In the genomic region with DNA sequence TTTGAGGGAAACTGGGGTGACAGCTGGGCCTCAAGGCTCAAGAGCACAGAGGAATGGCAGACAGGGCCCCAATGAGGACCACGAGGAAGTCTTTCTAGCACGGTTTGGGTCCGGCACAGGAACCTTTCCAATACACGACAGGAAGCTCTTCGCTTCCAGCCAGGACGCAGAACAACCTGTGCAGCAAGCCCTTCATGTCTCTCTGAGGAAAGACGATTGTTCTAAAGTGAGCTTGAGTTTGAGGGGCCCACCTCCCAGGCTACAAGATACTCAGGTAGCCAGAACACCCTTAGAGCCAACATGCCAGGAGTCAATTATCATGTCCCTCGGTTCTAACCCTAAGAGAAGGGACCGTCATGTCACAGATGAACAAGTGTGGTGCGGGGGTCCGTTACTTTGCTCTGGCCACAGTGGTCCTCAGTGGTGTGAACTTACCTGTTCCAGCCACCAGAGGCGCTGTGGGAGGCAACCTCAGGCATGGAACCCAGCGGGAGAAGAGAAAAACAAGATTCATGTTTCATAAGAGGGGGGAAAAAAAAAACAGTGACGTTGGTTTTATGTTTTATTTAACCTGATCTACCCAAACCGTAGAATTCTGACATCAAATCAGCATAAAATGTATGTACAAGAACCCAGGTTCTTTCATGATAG, we compare ENCODE assay signal across 8 mouse cellular contexts. TPM values are rescaled to one million over a fixed set of nuclear protein-coding genes. Genes with fewer than 3 reads are reported as not detected.
DNase-seq lines count a peak whose midpoint lies in the region; ATAC-seq lines count a peak whose summit lies in the region.

No protein-coding gene starts in this region.

- no peaks in the 10 kb centered on the region for H3K36me3 ChIP-seq in kidney, embryonic 14.5 days (ENCODE audit: control insufficient read depth, insufficient read depth, low read length)
- no peaks in the 10 kb centered on the region for H3K36me3 ChIP-seq in kidney, embryonic 16.5 days (ENCODE audit: insufficient read depth, low read length)
- no peaks in the 10 kb centered on the region for H3K36me3 ChIP-seq in limb, embryonic 13.5 days

- peaks cover 40% of the 10 kb centered on the region for H3K4me1 ChIP-seq in kidney, embryonic 14.5 days (ENCODE audit: control insufficient read depth, insufficient read depth, low read length)
- H3K4me1 ChIP-seq in kidney, embryonic 16.5 days (ENCODE audit: insufficient read depth, low read length) = peaks cover 49% of the 10 kb centered on the region
- peaks cover 60% of the 10 kb centered on the region for H3K4me1 ChIP-seq in limb, embryonic 13.5 days

- H3K27me3 ChIP-seq in kidney, embryonic 14.5 days (ENCODE audit: control insufficient read depth, insufficient read depth, low read length) = no peaks in the 10 kb centered on the region
- no peaks in the 10 kb centered on the region for H3K27me3 ChIP-seq in kidney, embryonic 16.5 days (ENCODE audit: insufficient read depth, low read length)
- H3K27me3 ChIP-seq in limb, embryonic 13.5 days = peaks cover 7% of the 10 kb centered on the region; the same call in 1 of the 2 replicates

- peak; percentile 63 for DNase-seq in adrenal gland, postnatal 14 days
- DNase-seq in adrenal gland, postnatal 10 days = no peak
- DNase-seq in brain, adult 2 months (ENCODE audit: low read depth, low spot score) = peak; percentile 24
- DNase-seq in testis, postnatal 10 days (ENCODE audit: low spot score) = peak; percentile 73
- no peak for DNase-seq in ovary, postnatal 14 days (ENCODE audit: low spot score)

- H3K9me3 ChIP-seq in kidney, embryonic 14.5 days (ENCODE audit: control insufficient read depth, low read length) = no peaks in the 10 kb centered on the region
- H3K9me3 ChIP-seq in kidney, embryonic 16.5 days (ENCODE audit: low read length) = no peaks in the 10 kb centered on the region
- H3K9me3 ChIP-seq in limb, embryonic 13.5 days = no peaks in the 10 kb centered on the region; the same call in 1 of the 2 replicates

- H3K27ac ChIP-seq in kidney, embryonic 14.5 days (ENCODE audit: low read depth, low read length) = peak overlapping the region; percentile 76; the same call in 1 of the 2 replicates
- H3K27ac ChIP-seq in kidney, embryonic 16.5 days (ENCODE audit: low read length) = no peak overlapping the region
- peak overlapping the region; percentile 86 for H3K27ac ChIP-seq in limb, embryonic 13.5 days

- WGBS in kidney, embryonic 14.5 days = 46% methylated on average over 15 of the region's 15 CpGs
- WGBS in kidney, embryonic 16.5 days = 54% methylated on average over 15 of the region's 15 CpGs
- 44% methylated on average over 15 of the region's 15 CpGs for WGBS in limb, embryonic 13.5 days

- H3K9ac ChIP-seq in kidney, embryonic 14.5 days (ENCODE audit: low read depth, low read length) = no peak overlapping the region
- H3K9ac ChIP-seq in kidney, embryonic 16.5 days (replicated peaks; ENCODE audit: low read length) = no peak overlapping the region
- H3K9ac ChIP-seq in limb, embryonic 13.5 days = 0 out of 2 replicates have a peak overlapping the region, but pooled peaks have one; percentile 8

- H3K4me3 ChIP-seq in kidney, embryonic 14.5 days (ENCODE audit: low read length) = no peak overlapping the region
- H3K4me3 ChIP-seq in kidney, embryonic 16.5 days (ENCODE audit: low read length) = no peak overlapping the region
- H3K4me3 ChIP-seq in limb, embryonic 13.5 days = no peak overlapping the region

- ATAC-seq in kidney, embryonic 14.5 days (ENCODE audit: low FRiP score, low TSS enrichment) = no peak
- ATAC-seq in kidney, embryonic 16.5 days (ENCODE audit: low FRiP score, low TSS enrichment) = no peak
- no peak for ATAC-seq in limb, embryonic 13.5 days (ENCODE audit: low FRiP score, low read depth)

- H3K4me2 ChIP-seq in kidney, embryonic 14.5 days (replicated peaks; ENCODE audit: low read depth, low read length) = no peak overlapping the region
- H3K4me2 ChIP-seq in kidney, embryonic 16.5 days (replicated peaks; ENCODE audit: low read depth, low read length) = no peak overlapping the region
- no peak overlapping the region for H3K4me2 ChIP-seq in limb, embryonic 13.5 days (replicated peaks)

RNA-seq across cellular contexts. Expression of a gene that starts 51.6 kb away (rescaled TPM):
- 494 and 529 TPM in 2 replicates for total RNA-seq in adrenal gland, postnatal 14 days (2021)
- total RNA-seq in adrenal gland, postnatal 10 days (2021) = 100 to 1,000 TPM; 470 to 498 TPM
- 51.1 and 52.4 TPM in 2 replicates for polyA plus RNA-seq in kidney, embryonic 14.5 days (2014; fragmentation: Nextera tagmentation; extraction: Ambion mirVana)
- polyA plus RNA-seq in kidney, embryonic 16.5 days (2015; fragmentation: Nextera tagmentation; extraction: Ambion mirVana) = 91.9 and 111 TPM in 2 replicates
- 367 and 395 TPM in 2 replicates for polyA plus RNA-seq in limb, embryonic 13.5 days (2015; fragmentation: Nextera tagmentation; extraction: Ambion mirVana)

Comparison
In these comparisons a context has a peak if more than half of its experiments do, and no peak if none do; other contexts are left out.
1. DNase-seq: peak in adrenal gland, postnatal 14 days (single experiment), brain, adult 2 months (single experiment) and testis, postnatal 10 days (single experiment); none in adrenal gland, postnatal 10 days (single experiment) and ovary, postnatal 14 days (single experiment).